Mouse (Mus musculus): ENCODE data around the gene Zdhhc23. TPM values are rescaled to one million over a fixed set of nuclear protein-coding genes. Genes with fewer than 3 reads are reported as not detected.

Gene Zdhhc23
- total and polyA plus RNA-seq, 3 experiments: 3.8 to 53.3 (median 7.8) TPM

- no peak for TF ChIP-seq MAFK (IDR thresholded peaks at IDR 0.05; ENCODE audit: borderline replicate concordance, low read depth, low read length)
Observed at GRCm38 (mm10) chr16:43954913-43955312, 24.7 kb downstream of the Zdhhc23 start (continued).

GRCm38 (mm10) chr16:43951591-43951990, 28.0 kb downstream of the Zdhhc23 start:
- Histone ChIP-seq H3K9ac (ENCODE audit: control insufficient read depth, low read depth, low read length, poor library complexity, severe bottlenecking) (no peak overlapping the region), H3K36me3 (ENCODE audit: control insufficient read depth in 1 of 2, insufficient read depth in 2 of 2, low read length in 2 of 2) (peaks cover 0 to 11% of the 10 kb centered on the region in 2 experiments; a peak in 2 of 4 replicates), H3K9me3 (replicated peaks; ENCODE audit: insufficient read depth, low read length) (no peaks in the 10 kb centered on the region), H3K4me3 (ENCODE audit: control insufficient read depth in 1 of 2, insufficient read depth in 1 of 2, low read depth in 2 of 2, low read length in 2 of 2) (no peak overlapping the region), H3K27ac (ENCODE audit: control insufficient read depth, low read depth, low read length) (peak overlapping the region; percentile 8; the same call in 1 of the 2 replicates), H3K27me3 (ENCODE audit: control insufficient read depth in 1 of 2, insufficient read depth in 2 of 2, low read length in 2 of 2) (no peaks in the 10 kb centered on the region), H3K79me2 (ENCODE audit: control insufficient read depth, insufficient read depth, low read length, poor library complexity) (no peaks in the 10 kb centered on the region), H3K4me1 (ENCODE audit: control insufficient read depth in 1 of 2, insufficient read depth in 2 of 2, low read length in 2 of 2) (peaks cover 5 to 8% of the 10 kb centered on the region in 2 experiments)
- TF ChIP-seq TAL1 (IDR thresholded peaks at IDR 0.05; ENCODE audit: low read length) (no peak), ZC3H11A (IDR thresholded peaks at IDR 0.05; ENCODE audit: low read depth, low read length) (0 out of 2 replicates have a peak, but pooled peaks have one; percentile 5), EP300 (IDR thresholded peaks at IDR 0.05; ENCODE audit: low read depth in 1 of 2, low read length in 2 of 2) (peak in 1 of 2 experiments; percentile 63; a peak in 3 of 4 replicates), SMC3 (IDR thresholded peaks at IDR 0.05; ENCODE audit: low read depth, low read length) (peak; percentile 19; the same call in 1 of the 2 replicates), ZMIZ1 (IDR thresholded peaks at IDR 0.05; ENCODE audit: low read depth, low read length) (no peak), POLR2A (IDR thresholded peaks at IDR 0.05; ENCODE audit: control insufficient read depth in 1 of 2, insufficient read depth in 1 of 2, low read depth in 1 of 2, low read length in 2 of 2, poor library complexity in 1 of 2) (no peak), BHLHE40 (IDR thresholded peaks at IDR 0.05; ENCODE audit: borderline replicate concordance, low read depth, low read length) (no peak), RCOR1 (IDR thresholded peaks at IDR 0.05; ENCODE audit: low read depth, low read length) (peak; percentile 32; the same call in 1 of the 2 replicates), TCF12 (IDR thresholded peaks at IDR 0.05; ENCODE audit: low read depth, low read length) (0 out of 2 replicates have a peak, but pooled peaks have one; percentile 44), POLR2AphosphoS5 (IDR thresholded peaks at IDR 0.05; ENCODE audit: borderline replicate concordance, low read depth, low read length) (no peak), ETS1 (IDR thresholded peaks at IDR 0.05; ENCODE audit: low read depth, low read length) (no peak), MYC (IDR thresholded peaks at IDR 0.05; ENCODE audit: low read depth, low read length) (no peak), USF1 (IDR thresholded peaks at IDR 0.05; ENCODE audit: low read depth, low read length) (no peak), POLR2AphosphoS2 (IDR thresholded peaks at IDR 0.05; ENCODE audit: low read length) (no peak)
- DNase-seq (ENCODE audit: low read depth, low spot score): peak; percentile 87

GRCm38 (mm10) chr16:43945869-43946268, 33.7 kb downstream of the Zdhhc23 start:
- H3K4me1 ChIP-seq (ENCODE audit: control insufficient read depth in 1 of 2, insufficient read depth in 2 of 2, low read length in 2 of 2): no peaks in the 10 kb centered on the region
- no peak for TF ChIP-seq EP300 (IDR thresholded peaks at IDR 0.05; ENCODE audit: low read depth in 1 of 2, low read length in 2 of 2)
- no peak for TF ChIP-seq ZKSCAN1 (IDR thresholded peaks at IDR 0.05; ENCODE audit: low read depth, low read length)
- no peak for TF ChIP-seq MYC (IDR thresholded peaks at IDR 0.05; ENCODE audit: low read depth, low read length)
- TF ChIP-seq ZNF384 (IDR thresholded peaks at IDR 0.05; ENCODE audit: low read depth, low read length): no peak
- no peak for TF ChIP-seq USF2 (IDR thresholded peaks at IDR 0.05; ENCODE audit: borderline replicate concordance in 1 of 2, insufficient read depth in 1 of 2, low read depth in 1 of 2, low read length in 2 of 2)
- TF ChIP-seq JUND (IDR thresholded peaks at IDR 0.05; ENCODE audit: low read depth, low read length): no peak
- no peak for TF ChIP-seq USF1 (IDR thresholded peaks at IDR 0.05; ENCODE audit: low read depth, low read length)
- no peak for TF ChIP-seq MAZ (IDR thresholded peaks at IDR 0.05; ENCODE audit: low read depth, low read length)
- no peak for TF ChIP-seq ELF1 (IDR thresholded peaks at IDR 0.05; ENCODE audit: low read depth, low read length)
- no peak overlapping the region for H3K4me3 ChIP-seq (ENCODE audit: control insufficient read depth in 1 of 2, insufficient read depth in 1 of 2, low read depth in 2 of 2, low read length in 2 of 2)
- no peaks in the 10 kb centered on the region for H3K27me3 ChIP-seq (ENCODE audit: control insufficient read depth in 1 of 2, insufficient read depth in 2 of 2, low read length in 2 of 2)
- H3K36me3 ChIP-seq (ENCODE audit: control insufficient read depth in 1 of 2, insufficient read depth in 2 of 2, low read length in 2 of 2): no peaks in the 10 kb centered on the region
- no peaks in the 10 kb centered on the region for H3K9me3 ChIP-seq (replicated peaks; ENCODE audit: insufficient read depth, low read length)
- no peak for DNase-seq (ENCODE audit: low read depth, low spot score)
- H3K27ac ChIP-seq (ENCODE audit: control insufficient read depth, low read depth, low read length): no peak overlapping the region
- H3K79me2 ChIP-seq (ENCODE audit: control insufficient read depth, insufficient read depth, low read length, poor library complexity): no peaks in the 10 kb centered on the region
- H3K9ac ChIP-seq (ENCODE audit: control insufficient read depth, low read depth, low read length, poor library complexity, severe bottlenecking): no peak overlapping the region
